Mouse (Mus musculus) hindbrain, embryonic 12.5 days (tissue): ENCODE results near the gene Zfp970. TPM values are rescaled to one million over a fixed set of nuclear protein-coding genes. Genes with fewer than 3 reads are reported as not detected.
"Not testable (repeated sequence)": the region's sequence is repeated elsewhere in the genome, so short reads cannot be mapped to it uniquely, and the experiment has no call there.

Source experiments
- ATAC-seq: fragments of 200-750 bp; cut with Nextera tagmentation; 2 replicates; pipeline ENCODE4 v1.8.0; 2017; ENCODE audit warnings: moderate TSS enrichment; ENCODE audit not compliant: low FRiP score
- H3K27ac ChIP-seq: fragments of 300-500 bp; sonication (generic); 2 replicates; pipeline ENCODE4 v1.5.1; 2016; ENCODE audit warnings: mild to moderate bottlenecking
- H3K27me3 ChIP-seq: fragments of 300-500 bp; sonication (generic); 2 replicates; pipeline ENCODE4 v1.6.1; 2016; ENCODE audit warnings: mild to moderate bottlenecking
- H3K36me3 ChIP-seq: fragments of 300-500 bp; sonication (generic); 2 replicates; pipeline ENCODE4 v1.6.1; 2016; ENCODE audit warnings: mild to moderate bottlenecking
- H3K4me1 ChIP-seq: fragments of 300-500 bp; sonication (generic); 2 replicates; pipeline ENCODE4 v1.6.1; 2016
- H3K4me2 ChIP-seq: fragments of 300-500 bp; sonication (generic); replicated peaks from 2 replicates; pipeline ENCODE4 v1.6.1; 2016; ENCODE audit warnings: mild to moderate bottlenecking
- H3K4me3 ChIP-seq: fragments of 300-500 bp; sonication (generic); 2 replicates; pipeline ENCODE4 v1.5.1; 2016; ENCODE audit warnings: mild to moderate bottlenecking
- H3K9ac ChIP-seq: fragments of 300-500 bp; sonication (generic); 2 replicates; pipeline ENCODE4 v1.6.1; 2016; ENCODE audit warnings: mild to moderate bottlenecking, moderate library complexity
- H3K9me3 ChIP-seq: fragments of 300-500 bp; sonication (generic); replicated peaks from 2 replicates; pipeline ENCODE4 v1.6.1; 2016; ENCODE audit warnings: mild to moderate bottlenecking
- WGBS: fragments of 180-500 bp; shearing (Covaris S2); methylation state at CpG from one replicate; pipeline ENCODE4 v1.1.7; 2016; 5-methylcytosine and 5-hydroxymethylcytosine counted together
- polyA plus RNA-seq: library from polyadenylated mRNA; unstranded; fragments of >200 nt; fragmentation: Nextera tagmentation; extraction: Ambion mirVana; gene quantifications from 2 replicates; pipeline ENCODE4 v1.2.1, GENCODE M21; 2016

Zfp970 gene
- polyA plus RNA-seq, result 9.7 and 11.2 TPM in 2 replicates

- WGBS, result 3% methylated on average over 8 of the region's 9 CpGs
- H3K4me1 ChIP-seq, H3K27me3 ChIP-seq, ATAC-seq, H3K27ac ChIP-seq, H3K9me3 ChIP-seq, H3K36me3 ChIP-seq: not testable (repeated sequence)
- peak within 1 kb of the TSS; percentile 47 for H3K9ac ChIP-seq
- peak within 1 kb of the TSS; percentile 39 for H3K4me3 ChIP-seq
- peak within 1 kb of the TSS; percentile 48 for H3K4me2 ChIP-seq
Observed at GRCm38 (mm10) chr2:177464676-177465075, at the start of gene Zfp970. TSS of gene Zfp970 (plus strand) at chr2:177464733.

- not testable (repeated sequence) for H3K36me3 ChIP-seq, H3K9ac ChIP-seq, ATAC-seq, H3K27me3 ChIP-seq, H3K27ac ChIP-seq, H3K4me1 ChIP-seq, H3K4me2 ChIP-seq, H3K4me3 ChIP-seq, H3K9me3 ChIP-seq
Observed at GRCm38 (mm10) chr2:177468222-177468621, 3.7 kb downstream of the Zfp970 start.

GRCm38 (mm10) chr2:177472261-177472660 is 7.7 kb downstream of the Zfp970 start:
- H3K27ac ChIP-seq, H3K36me3 ChIP-seq, H3K27me3 ChIP-seq, H3K4me1 ChIP-seq, H3K4me3 ChIP-seq, H3K9ac ChIP-seq, H3K4me2 ChIP-seq, ATAC-seq, H3K9me3 ChIP-seq: not testable (repeated sequence)
- WGBS, result 92% methylated on average over 6 of the region's 10 CpGs

GRCm38 (mm10) chr2:177481971-177482370 is 17.4 kb downstream of the Zfp970 start:
- H3K4me3 ChIP-seq, H3K4me1 ChIP-seq, H3K27ac ChIP-seq, H3K36me3 ChIP-seq, ATAC-seq, H3K4me2 ChIP-seq, H3K9ac ChIP-seq, H3K9me3 ChIP-seq, H3K27me3 ChIP-seq: not testable (repeated sequence)
- 92% methylated on average over 1 of the region's 1 CpGs for WGBS

- H3K9ac ChIP-seq, H3K4me1 ChIP-seq, H3K27me3 ChIP-seq, H3K4me3 ChIP-seq, H3K9me3 ChIP-seq, ATAC-seq, H3K27ac ChIP-seq, H3K4me2 ChIP-seq, H3K36me3 ChIP-seq: not testable (repeated sequence)
- 87% methylated on average over 11 of the region's 11 CpGs for WGBS
Observed at GRCm38 (mm10) chr2:177483238-177483948, 18.9 kb downstream of the Zfp970 start.

- not testable (repeated sequence) for H3K9ac ChIP-seq, H3K27me3 ChIP-seq, H3K36me3 ChIP-seq, ATAC-seq, H3K27ac ChIP-seq, H3K9me3 ChIP-seq, H3K4me1 ChIP-seq
- Histone ChIP-seq H3K4me2 (peak within 1 kb of the TSS; percentile 38), H3K4me3 (peak within 1 kb of the TSS; percentile 33)
- WGBS, result 14% methylated on average over 7 of the region's 7 CpGs
Observed at GRCm38 (mm10) chr2:177498067-177498466, 33.5 kb downstream of the Zfp970 start, which contains the start of gene Gm14403. TSS of gene Gm14403 (plus strand) at chr2:177498215.

- H3K36me3 ChIP-seq, ATAC-seq, H3K27ac ChIP-seq, H3K4me2 ChIP-seq, H3K9me3 ChIP-seq, H3K4me1 ChIP-seq, H3K4me3 ChIP-seq, H3K27me3 ChIP-seq, H3K9ac ChIP-seq: not testable (repeated sequence)
- 79% methylated on average over 1 of the region's 1 CpGs for WGBS
Observed at GRCm38 (mm10) chr2:177499182-177499581, 34.6 kb downstream of the Zfp970 start.

- H3K9ac ChIP-seq, ATAC-seq, H3K4me1 ChIP-seq, H3K27ac ChIP-seq, H3K9me3 ChIP-seq, H3K27me3 ChIP-seq, H3K4me3 ChIP-seq, H3K36me3 ChIP-seq, H3K4me2 ChIP-seq: not testable (repeated sequence)
- 90% methylated on average over 1 of the region's 1 CpGs for WGBS
Observed at GRCm38 (mm10) chr2:177505211-177505719, 40.7 kb downstream of the Zfp970 start.

- not testable (repeated sequence) for H3K27me3 ChIP-seq, H3K9ac ChIP-seq, H3K9me3 ChIP-seq, H3K27ac ChIP-seq, H3K4me2 ChIP-seq, ATAC-seq, H3K36me3 ChIP-seq, H3K4me3 ChIP-seq, H3K4me1 ChIP-seq
- 66% methylated on average over 4 of the region's 4 CpGs for WGBS
Observed at GRCm38 (mm10) chr2:177511381-177511780, 46.8 kb downstream of the Zfp970 start.

- 89% methylated on average over 3 of the region's 3 CpGs for WGBS
- not testable (repeated sequence) for H3K9me3 ChIP-seq, H3K4me2 ChIP-seq, H3K4me1 ChIP-seq, H3K9ac ChIP-seq, H3K27me3 ChIP-seq, H3K36me3 ChIP-seq, H3K4me3 ChIP-seq, H3K27ac ChIP-seq, ATAC-seq
Observed at GRCm38 (mm10) chr2:177511972-177512371, 47.4 kb downstream of the Zfp970 start.

GRCm38 (mm10) chr2:177513991-177514479 is 49.5 kb downstream of the Zfp970 start:
- not testable (repeated sequence) for H3K4me3 ChIP-seq, H3K27ac ChIP-seq, H3K9me3 ChIP-seq, H3K9ac ChIP-seq, H3K27me3 ChIP-seq, H3K4me2 ChIP-seq, H3K36me3 ChIP-seq, ATAC-seq, H3K4me1 ChIP-seq
- 90% methylated on average over 4 of the region's 4 CpGs for WGBS

GRCm38 (mm10) chr2:177517746-177518145 is 53.2 kb downstream of the Zfp970 start:
- not testable (repeated sequence) for H3K9ac ChIP-seq, H3K27ac ChIP-seq, H3K27me3 ChIP-seq, H3K4me2 ChIP-seq, ATAC-seq, H3K4me3 ChIP-seq, H3K4me1 ChIP-seq, H3K36me3 ChIP-seq
- 82% methylated on average over 9 of the region's 9 CpGs for WGBS
- H3K9me3 ChIP-seq, result peaks cover 12% of the 10 kb centered on the region; the same call in 1 of the 2 replicates

- H3K9ac ChIP-seq, result not testable (repeated sequence)
- WGBS, result 86% methylated on average over 7 of the region's 7 CpGs
Observed at GRCm38 (mm10) chr2:177518354-177518753, 53.8 kb downstream of the Zfp970 start.

More at GRCm38 (mm10) chr2:177518354-177518753, 53.8 kb downstream of the Zfp970 start:
- H3K4me3 ChIP-seq, ATAC-seq, H3K27me3 ChIP-seq, H3K36me3 ChIP-seq, H3K4me2 ChIP-seq, H3K27ac ChIP-seq, H3K4me1 ChIP-seq: not testable (repeated sequence)
- H3K9me3 ChIP-seq, result peaks cover 18% of the 10 kb centered on the region
